8 mouse cellular contexts compared by ENCODE assay signal in the genomic region with DNA sequence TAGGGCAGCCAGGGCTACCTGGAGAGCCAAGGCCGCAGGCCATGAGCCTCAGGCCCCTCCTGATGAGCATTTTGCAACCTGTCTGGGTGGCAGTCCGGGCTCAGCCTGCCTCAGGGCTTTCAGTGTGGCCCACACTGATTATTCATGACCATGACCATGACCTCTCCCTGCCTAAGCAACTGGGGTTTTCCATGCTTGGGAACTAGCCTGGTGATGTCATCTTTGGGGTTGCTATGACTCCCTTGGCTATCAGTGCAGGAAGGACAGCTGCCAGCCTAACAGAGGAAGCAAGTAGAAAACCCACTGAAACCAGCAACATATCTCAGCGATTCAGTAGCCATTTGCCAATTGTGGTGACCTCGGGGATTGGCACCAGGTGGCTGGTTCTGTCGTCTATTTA.
DNase-seq lines count a peak whose midpoint lies in the region; ATAC-seq lines count a peak whose summit lies in the region.

No protein-coding gene starts in this region.

- ATAC-seq in liver, embryonic 16.5 days (ENCODE audit: low read depth): peak; percentile 69

- H3K4me2 ChIP-seq in liver, embryonic 16.5 days (ENCODE audit: low read depth, low read length): no peak overlapping the region

- H3K27ac ChIP-seq in liver, embryonic 16.5 days (ENCODE audit: low read length): no peak overlapping the region

- no peak overlapping the region for H3K9ac ChIP-seq in liver, embryonic 16.5 days (ENCODE audit: low read depth, low read length)

- no peaks in the 10 kb centered on the region for H3K36me3 ChIP-seq in liver, embryonic 16.5 days (ENCODE audit: control insufficient read depth, insufficient read depth)

- WGBS in liver, embryonic 16.5 days (ENCODE audit: insufficient replicate concordance): 24% methylated on average over 5 of the region's 5 CpGs

- no peaks in the 10 kb centered on the region for H3K27me3 ChIP-seq in liver, embryonic 16.5 days (ENCODE audit: control insufficient read depth, insufficient read depth, low read depth, low read length)

- intact Hi-C loops in gastrocnemius, postnatal 14 days (cut with DNase I; ENCODE audit: low total_unique reads): no loop called here

- H3K4me3 ChIP-seq in liver, embryonic 16.5 days (ENCODE audit: low read depth, low read length): no peak overlapping the region

- peaks cover 5% of the 10 kb centered on the region for H3K4me1 ChIP-seq in liver, embryonic 16.5 days (ENCODE audit: control insufficient read depth, low read depth, low read length)

- DNase-seq in cerebellum, adult 9-10 months: peak; percentile 66
- DNase-seq in cerebellum, adult 11 months: no peak
- DNase-seq in adrenal gland, postnatal 25 days: peak; percentile 66
- DNase-seq in gastrocnemius, postnatal 14 days: peak; percentile 36
- DNase-seq in induced T-regulatory cell, adult 2 months (ENCODE audit: low read depth): peak; percentile 35
- DNase-seq in ovary, postnatal 14 days (ENCODE audit: low spot score): peak; percentile 54
- no peak for DNase-seq in thymus, postnatal 4 days

- no peaks in the 10 kb centered on the region for H3K9me3 ChIP-seq in liver, embryonic 16.5 days (replicated peaks; ENCODE audit: control insufficient read depth, low read length)

Comparison
In these comparisons a context has a peak if more than half of its experiments do, and no peak if none do; other contexts are left out.
1. DNase-seq: peak in cerebellum, adult 9-10 months (single experiment), adrenal gland, postnatal 25 days (single experiment), gastrocnemius, postnatal 14 days (single experiment), induced T-regulatory cell, adult 2 months (single experiment) and ovary, postnatal 14 days (single experiment); none in cerebellum, adult 11 months (single experiment) and thymus, postnatal 4 days (single experiment).